Mouse (Mus musculus) MEL-GATA-1-ER (cell line): ENCODE data around the gene Wars.

Source experiments
- DNase-seq: peaks from one replicate; pipeline ENCODE4 v3.0.0-alpha.2; 2012; ENCODE audit warnings: low read depth; ENCODE audit errors: extremely low read depth

Wars gene

DNA sequence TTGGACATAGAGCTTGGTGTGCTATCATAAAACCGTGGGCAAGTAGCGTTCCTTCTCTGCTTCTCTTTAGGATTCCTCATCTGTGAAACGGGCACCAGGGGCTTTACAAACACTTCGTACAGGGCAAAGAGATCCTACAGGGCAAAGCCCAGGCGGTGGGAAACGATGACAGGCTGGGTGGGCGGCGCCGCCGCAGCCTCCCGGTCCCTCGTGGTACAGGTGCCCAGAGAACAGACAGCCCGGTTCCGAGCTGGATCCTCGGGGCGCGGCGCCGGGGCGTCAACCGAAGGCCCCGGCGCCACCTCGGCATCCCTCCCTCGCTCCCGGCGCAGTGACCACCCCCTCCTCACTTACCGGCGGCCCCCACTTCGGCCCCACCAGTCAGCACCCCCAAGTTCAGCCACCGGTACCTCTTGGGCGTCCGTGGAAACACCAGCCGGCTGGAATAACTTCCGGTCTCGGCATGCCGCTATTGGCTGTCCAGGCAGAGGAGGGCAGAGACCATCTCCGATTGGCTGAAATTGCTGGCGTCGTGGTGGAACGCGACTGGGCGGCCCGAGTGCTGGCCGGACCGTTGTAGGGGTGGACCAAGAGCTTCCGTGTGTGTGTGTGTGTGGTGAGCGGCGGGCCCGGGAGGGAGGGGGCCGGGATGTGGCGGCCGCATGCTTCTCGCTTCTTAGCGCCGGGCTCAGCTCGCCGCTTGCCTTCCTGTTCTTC lies at the start of gene Wars:
Gene Wars (minus strand): TSS at position 460 of the 717 bp plus-strand sequence.
- DNase-seq: peak; percentile 92

- no peak for DNase-seq
Measured at GRCm38 (mm10) chr12:108942203-108942923, 48.4 kb upstream of the Wars start.

- no peak for DNase-seq
Measured at GRCm38 (mm10) chr12:108941282-108941681, 47.3 kb upstream of the Wars start.

DNA sequence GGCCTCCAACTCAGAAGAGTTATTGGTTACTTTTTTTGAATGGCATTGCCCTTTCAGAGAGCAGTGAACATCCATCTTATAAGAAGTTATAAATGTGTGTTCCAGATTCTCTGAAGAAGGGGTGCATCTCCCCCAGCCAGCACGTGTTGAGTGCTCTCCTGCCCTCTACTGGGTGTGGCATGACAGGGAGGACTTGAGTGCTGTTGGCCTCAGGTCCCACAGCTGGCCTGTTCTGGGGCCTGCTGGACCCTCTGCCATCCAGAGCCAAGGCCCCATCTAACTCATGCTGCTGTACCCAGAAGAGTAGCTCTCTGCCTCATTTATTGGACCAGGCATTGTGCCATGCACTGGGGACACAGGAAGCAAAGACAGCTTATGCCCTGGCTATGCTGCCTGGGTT lies 46.3 kb upstream of the Wars start:
- DNase-seq: no peak

DNA sequence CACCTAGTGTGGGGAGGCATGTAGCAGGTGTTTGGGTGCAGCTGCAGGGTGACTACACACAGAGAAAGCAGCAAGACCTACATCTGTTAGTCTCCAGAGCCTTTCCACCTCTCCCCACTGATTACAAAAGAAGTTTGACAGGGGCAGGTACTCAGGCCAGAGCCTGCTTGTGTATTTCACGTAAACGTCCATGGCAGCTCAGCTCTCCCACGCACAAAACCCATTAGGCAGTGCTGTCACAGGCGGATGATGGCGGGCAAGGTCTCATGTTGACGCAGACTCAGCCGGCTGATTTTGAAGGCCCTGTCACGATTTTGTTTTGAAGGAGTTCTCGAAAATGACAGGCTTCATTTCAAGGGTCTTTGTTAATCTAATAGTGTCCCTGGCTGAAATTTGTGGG lies 45.3 kb upstream of the Wars start:
- no peak for DNase-seq

GRCm38 (mm10) chr12:108938844-108939243 lies 44.9 kb upstream of the Wars start:
- no peak for DNase-seq

- no peak for DNase-seq
Measured at GRCm38 (mm10) chr12:108937506-108937905, 43.5 kb upstream of the Wars start.

- DNase-seq: no peak
Measured at GRCm38 (mm10) chr12:108936834-108937233, 42.9 kb upstream of the Wars start.

DNA sequence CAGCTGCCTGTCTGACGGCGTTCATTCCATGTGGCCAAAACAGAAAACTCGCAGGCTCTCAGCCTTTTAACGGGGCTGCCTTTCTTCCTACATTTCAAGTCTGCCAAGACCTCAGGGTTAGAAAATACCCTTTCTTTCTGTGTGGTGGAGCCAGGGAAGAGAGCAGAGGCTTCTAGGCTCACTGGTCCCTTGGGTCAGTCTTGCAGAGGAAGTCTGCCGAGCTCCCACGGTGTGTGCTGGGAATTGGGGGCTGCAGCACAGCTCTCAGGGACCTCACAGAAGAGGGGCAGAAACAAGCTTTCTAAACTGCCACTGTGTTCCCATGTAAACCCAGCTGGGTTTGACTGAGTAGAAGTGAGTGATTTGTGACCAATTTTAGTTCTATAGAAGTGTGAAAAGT lies 40.3 kb upstream of the Wars start:
- no peak for DNase-seq

DNA sequence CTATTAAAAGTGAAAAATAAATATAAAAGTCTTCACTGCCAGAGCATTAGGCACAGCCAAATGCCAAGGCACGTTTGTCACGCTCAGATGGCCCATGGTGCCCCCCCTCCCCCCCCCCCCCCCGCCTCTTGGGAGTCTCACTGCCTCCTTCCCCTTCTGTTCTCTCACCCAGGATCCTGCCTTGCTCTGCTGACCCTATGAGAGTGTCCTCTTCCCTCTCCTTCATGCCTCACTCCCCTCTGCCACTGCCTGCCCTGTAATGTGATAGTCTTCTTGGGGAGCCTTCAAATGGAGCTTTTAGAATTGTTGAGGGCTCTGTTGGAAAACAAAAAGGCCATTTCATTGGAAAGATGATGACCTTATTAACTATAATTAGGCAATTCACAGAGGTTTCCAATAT lies 38.1 kb upstream of the Wars start:
- no peak for DNase-seq

DNA sequence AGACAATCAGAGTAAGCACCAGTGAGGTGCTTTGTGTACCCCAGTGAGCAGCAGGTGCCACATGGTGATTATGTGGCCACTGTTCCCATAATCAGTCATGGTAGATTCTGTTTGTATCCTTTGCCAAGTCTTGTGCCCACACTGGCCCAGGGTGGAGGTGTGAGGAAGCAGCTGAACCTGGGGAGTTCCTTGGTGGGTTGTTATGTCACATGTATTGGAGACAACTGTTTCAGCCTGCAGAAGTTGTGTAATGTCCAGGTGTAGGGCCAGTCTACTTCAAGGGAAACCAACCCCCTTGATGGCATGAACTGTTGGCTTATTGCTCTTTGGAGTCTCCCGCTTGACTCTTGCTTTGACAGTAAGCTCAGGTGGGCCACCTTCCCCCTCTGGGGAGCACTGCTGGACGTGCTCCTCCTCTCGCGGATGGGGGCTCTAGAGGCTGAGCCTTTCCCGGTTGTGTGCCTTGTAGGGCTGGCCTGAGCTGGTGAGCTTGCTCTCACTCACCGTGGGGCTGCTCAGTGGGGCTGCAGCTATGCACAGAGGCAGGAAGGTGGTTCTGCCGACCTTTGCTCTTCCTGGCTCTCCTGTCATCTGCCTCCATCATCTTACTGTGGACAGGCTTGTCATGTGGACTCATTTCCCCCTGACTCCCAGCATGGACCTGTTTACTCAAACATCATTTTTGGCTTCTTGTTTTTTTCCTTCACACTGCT lies 37.5 kb upstream of the Wars start:
- DNase-seq: no peak

DNA sequence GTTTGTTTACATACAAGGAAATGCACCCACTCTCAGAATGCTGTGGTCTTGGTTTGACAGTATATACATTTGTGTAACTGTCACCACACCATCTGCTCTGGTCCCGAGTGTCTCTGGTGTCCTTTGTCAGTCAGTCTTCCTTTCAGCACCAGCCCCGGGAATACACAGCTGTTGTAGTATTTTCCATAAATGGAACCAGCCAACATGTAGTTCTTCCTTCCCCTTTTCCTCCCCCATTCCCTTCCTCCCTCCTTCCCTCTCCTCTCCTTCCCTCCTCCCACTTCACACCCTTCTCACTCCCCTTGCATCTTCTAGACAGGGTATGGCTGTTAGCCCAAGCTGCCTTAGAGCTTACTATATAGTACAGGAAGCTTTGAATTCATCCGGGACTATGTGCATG lies 35.5 kb upstream of the Wars start:
- DNase-seq: no peak

- no peak for DNase-seq
Measured at GRCm38 (mm10) chr12:108928249-108928648, 34.3 kb upstream of the Wars start.

DNA sequence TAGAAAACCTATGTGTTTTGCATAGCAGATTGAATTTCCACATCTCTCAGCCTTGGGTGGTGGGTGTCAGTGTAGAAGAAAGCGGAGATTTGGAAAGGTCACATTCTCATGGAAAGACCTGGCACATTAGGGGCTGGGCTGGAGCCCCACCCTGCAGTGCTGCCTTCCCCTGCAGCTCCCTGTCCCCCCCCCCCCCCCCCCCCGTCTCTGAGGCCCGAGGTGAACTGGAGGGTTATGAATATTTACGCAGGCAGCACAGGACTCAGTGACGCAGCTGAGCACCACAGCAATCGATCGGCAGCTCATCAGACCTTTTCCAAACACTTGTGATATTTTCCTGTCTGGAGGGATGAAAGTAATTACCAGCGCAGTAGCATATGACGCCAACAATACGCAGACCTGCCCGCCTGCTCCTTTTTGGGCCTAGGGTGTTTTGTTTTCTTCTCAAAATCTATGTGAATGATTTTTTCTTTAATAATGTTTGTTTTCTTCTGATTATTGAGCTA lies 32.7 kb upstream of the Wars start:
- DNase-seq: no peak

DNA sequence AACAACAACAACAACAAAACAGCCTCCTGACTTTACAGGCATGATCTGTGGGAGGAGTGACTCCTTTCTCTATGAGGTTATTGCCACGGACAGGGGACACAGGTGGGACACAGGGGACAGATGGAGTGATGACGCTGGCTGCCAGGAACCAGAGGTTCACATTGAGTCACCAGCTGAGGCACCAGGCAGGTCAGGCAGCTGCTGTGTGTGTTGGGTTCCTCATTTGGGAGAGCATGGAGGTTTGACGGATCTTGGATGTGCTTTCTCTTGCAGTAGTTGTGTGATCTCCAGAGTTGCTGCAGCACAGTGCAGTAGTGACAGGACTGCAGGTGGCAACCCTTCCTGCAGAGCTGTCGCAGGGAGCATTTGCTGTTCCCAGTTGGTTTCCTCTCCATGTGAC lies 24.8 kb upstream of the Wars start:
- no peak for DNase-seq

DNA sequence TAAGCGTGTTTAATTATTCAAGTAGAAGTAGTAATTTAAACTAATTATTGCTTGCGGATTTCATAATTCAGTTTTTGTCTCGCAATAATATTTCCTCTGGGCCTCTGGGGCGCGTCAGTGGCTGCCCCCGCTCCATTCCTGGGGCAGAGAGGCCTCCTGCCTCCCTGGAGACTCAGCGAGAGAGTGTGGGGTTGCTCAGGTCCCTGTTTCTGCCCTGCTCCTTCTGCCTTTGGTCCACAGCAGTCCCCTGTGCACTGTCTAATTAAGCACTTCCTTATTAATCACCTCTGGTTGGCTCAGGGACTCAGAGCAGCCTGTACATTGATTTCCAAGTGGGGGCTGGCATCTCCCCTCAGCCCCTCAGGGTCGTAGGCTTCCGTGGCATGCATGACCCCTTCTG lies 23.5 kb upstream of the Wars start:
- no peak for DNase-seq

DNA sequence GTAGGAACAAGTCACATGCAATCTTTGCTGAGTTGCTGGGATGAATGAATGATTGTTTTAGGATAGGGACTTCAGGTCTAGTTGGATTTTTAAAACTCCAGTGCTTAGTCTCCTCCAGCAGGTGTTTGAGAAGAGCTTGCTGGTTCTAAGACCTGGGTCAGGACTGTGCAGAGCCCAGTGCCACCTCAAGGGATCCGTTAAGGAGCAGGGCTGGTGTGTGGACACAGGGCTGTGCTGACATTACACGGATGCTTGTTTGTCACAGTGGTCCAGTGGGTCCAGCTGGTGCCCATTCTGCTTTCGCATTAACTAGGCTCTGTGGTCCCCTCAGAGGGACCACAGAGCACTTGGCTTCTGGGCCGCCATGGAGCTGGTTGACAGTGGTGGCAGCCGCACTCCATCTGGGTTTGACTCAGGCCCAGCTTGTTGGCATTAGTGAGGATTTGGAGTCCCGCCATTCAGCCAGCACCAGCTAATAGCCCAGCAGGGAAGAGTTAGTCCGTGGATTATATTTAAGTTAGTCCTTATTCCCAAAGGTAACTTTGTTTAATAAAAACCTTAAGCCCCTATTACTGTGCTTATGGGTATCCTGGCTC lies 22.6 kb upstream of the Wars start:
- DNase-seq: no peak

- DNase-seq: no peak
Measured at GRCm38 (mm10) chr12:108915893-108916292, 21.9 kb upstream of the Wars start.

GRCm38 (mm10) chr12:108914709-108915340 lies 20.9 kb upstream of the Wars start:
- no peak for DNase-seq

- no peak for DNase-seq
Measured at GRCm38 (mm10) chr12:108914198-108914597, 20.2 kb upstream of the Wars start.

GRCm38 (mm10) chr12:108912442-108912841 lies 18.5 kb upstream of the Wars start:
- no peak for DNase-seq
